Mouse (Mus musculus) layer of hippocampus, postnatal 36 days (tissue): ENCODE results near the gene Hist1h1a. TPM values are rescaled to one million over a fixed set of nuclear protein-coding genes. Genes with fewer than 3 reads are reported as not detected.

Experiments used
- DNase-seq, 2 experiments: peaks; one replicate each; pipeline ENCODE4 v3.0.0; 2022
- total RNA-seq, 2 experiments: library from RNA; stranded (reverse); gene quantifications; 2 replicates each; pipeline ENCODE4 v1.2.3; 2021

Gene Hist1h1a
- total RNA-seq, 2 experiments from 2014 or later: 17.0 to 19.5 TPM

- no peak for DNase-seq
Observed at GRCm38 (mm10) chr13:23744421-23745380, 18.8 kb upstream of the Hist1h1a start.

- DNase-seq: peak; percentile 60 to 74
Observed at GRCm38 (mm10) chr13:23745381-23746161, 17.9 kb upstream of the Hist1h1a start, which contains the start of gene Hist1h3c. TSS of gene Hist1h3c (minus strand) at chr13:23745602.

GRCm38 (mm10) chr13:23746201-23747080 is 17.0 kb upstream of the Hist1h1a start, which contains the start of gene Hist1h2bb:
TSS of gene Hist1h2bb (plus strand) at chr13:23746734.
- DNase-seq: peak; percentile 74 to 76

- DNase-seq: no peak
Observed at GRCm38 (mm10) chr13:23747081-23747891, 16.2 kb upstream of the Hist1h1a start.

GRCm38 (mm10) chr13:23747892-23748288 is 15.6 kb upstream of the Hist1h1a start:
- DNase-seq: no peak

GRCm38 (mm10) chr13:23749563-23750121 is 13.8 kb upstream of the Hist1h1a start:
- DNase-seq: no peak

- DNase-seq: peak; percentile 41 to 43
Observed at GRCm38 (mm10) chr13:23750839-23751477, 12.5 kb upstream of the Hist1h1a start, which contains the start of gene Hist1h2ab. TSS of gene Hist1h2ab (plus strand) at chr13:23751126.

- no peak for DNase-seq
Observed at GRCm38 (mm10) chr13:23751478-23751956, 11.9 kb upstream of the Hist1h1a start.

GRCm38 (mm10) chr13:23752067-23752741 is 11.3 kb upstream of the Hist1h1a start, which contains the start of gene Hist1h3b:
TSS of gene Hist1h3b (plus strand) at chr13:23752267.
- DNase-seq: peak; percentile 85 to 86

GRCm38 (mm10) chr13:23752742-23753172 is 10.7 kb upstream of the Hist1h1a start:
- DNase-seq: no peak

GRCm38 (mm10) chr13:23753314-23754078 is 10.0 kb upstream of the Hist1h1a start:
- DNase-seq: no peak

GRCm38 (mm10) chr13:23755000-23755399 is 8.5 kb upstream of the Hist1h1a start:
- no peak for DNase-seq

GRCm38 (mm10) chr13:23756790-23757189 is 6.7 kb upstream of the Hist1h1a start, which contains the start of gene Hist1h4b:
TSS of gene Hist1h4b (plus strand) at chr13:23757013.
- DNase-seq: peak; percentile 82

GRCm38 (mm10) chr13:23757211-23757773 is 6.2 kb upstream of the Hist1h1a start:
- no peak for DNase-seq

GRCm38 (mm10) chr13:23757921-23758320 is 5.5 kb upstream of the Hist1h1a start:
- no peak for DNase-seq

GRCm38 (mm10) chr13:23759251-23759771 is 4.2 kb upstream of the Hist1h1a start:
- no peak for DNase-seq

- no peak for DNase-seq
Observed at GRCm38 (mm10) chr13:23759916-23760239, 3.6 kb upstream of the Hist1h1a start.
